Mouse (Mus musculus): ENCODE results near the gene Trmt13.
"Not testable (repeated sequence)": the region's sequence is repeated elsewhere in the genome, so short reads cannot be mapped to it uniquely, and the experiment has no call there.

Gene Trmt13

GRCm38 (mm10) chr3:116632971-116633370 lies 18.6 kb upstream of the Trmt13 start:
- no peak for DNase-seq

- DNase-seq: no peak
Measured at GRCm38 (mm10) chr3:116631459-116631858, 17.1 kb upstream of the Trmt13 start.

GRCm38 (mm10) chr3:116622641-116623040 lies 8.3 kb upstream of the Trmt13 start:
- DNase-seq: no peak

- no peak for DNase-seq
Measured at GRCm38 (mm10) chr3:116620636-116621370, 6.4 kb upstream of the Trmt13 start.

GRCm38 (mm10) chr3:116618855-116619254 lies 4.5 kb upstream of the Trmt13 start:
- DNase-seq: no peak

GRCm38 (mm10) chr3:116615318-116616068 lies 1.1 kb upstream of the Trmt13 start:
- no peak for DNase-seq

- no peak for DNase-seq
Measured at GRCm38 (mm10) chr3:116604570-116604969, 9.8 kb downstream of the Trmt13 start.

DNA sequence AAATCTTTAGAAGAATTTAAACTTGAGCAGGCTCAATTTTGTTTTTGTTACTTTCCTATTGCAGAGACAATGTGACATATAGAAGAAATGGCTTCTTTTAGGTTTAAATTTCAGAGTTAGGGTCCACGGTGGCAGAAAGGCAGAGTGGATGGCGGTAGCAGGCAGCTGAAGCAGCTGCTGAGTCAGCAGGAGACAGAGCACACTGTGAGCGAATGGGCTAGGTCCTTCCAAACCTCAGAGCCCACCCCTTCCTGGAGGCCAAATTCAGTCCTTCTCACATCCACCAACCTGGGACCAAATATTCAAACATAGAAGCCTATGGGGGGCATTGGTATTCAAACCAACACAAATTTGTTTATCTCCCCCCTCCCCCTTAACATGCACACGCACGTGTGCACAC lies 12.6 kb downstream of the Trmt13 start:
- no peak for DNase-seq

DNA sequence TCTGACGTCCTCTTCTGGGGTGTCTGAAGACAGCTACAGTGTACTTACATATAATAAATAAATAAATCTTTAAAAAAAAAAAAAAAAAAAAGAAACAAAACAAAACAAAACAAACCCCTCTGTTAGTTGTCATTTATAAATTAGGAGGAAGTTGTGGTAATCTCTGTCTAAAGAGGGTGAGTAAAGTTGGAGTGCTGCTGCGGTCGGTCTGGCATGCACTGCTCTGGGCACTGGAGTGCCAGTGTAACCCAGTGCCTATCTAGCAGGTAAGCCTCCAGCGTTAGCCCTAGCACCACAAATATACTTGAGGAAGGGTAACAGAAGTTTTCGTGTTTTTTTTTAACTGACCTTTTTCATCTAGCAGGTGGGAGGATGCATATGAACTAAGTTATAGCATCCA lies 13.4 kb downstream of the Trmt13 start:
- DNase-seq: no peak

DNA sequence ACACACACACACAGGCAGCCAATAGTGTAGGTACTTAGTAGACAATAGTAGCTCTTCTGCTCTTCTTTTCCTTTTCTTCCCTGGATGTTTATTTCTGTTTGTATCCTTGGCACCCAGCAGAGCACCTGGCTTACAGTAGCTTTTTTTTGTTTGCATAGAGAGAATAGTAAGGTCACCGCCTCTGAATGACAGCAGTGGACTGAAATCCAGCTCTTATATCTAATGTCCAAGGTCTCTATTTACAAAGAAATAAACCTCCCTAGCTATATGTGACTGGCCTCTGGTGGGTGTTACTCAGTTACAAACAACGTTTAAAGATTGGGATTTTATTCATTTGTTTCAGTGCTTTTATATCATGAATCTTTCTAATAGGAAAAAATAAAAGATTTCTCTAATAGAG lies 14.7 kb downstream of the Trmt13 start:
- no peak for DNase-seq

- no peak for DNase-seq
Measured at GRCm38 (mm10) chr3:116595603-116595991, 18.8 kb downstream of the Trmt13 start.

- peak; percentile 98 for DNase-seq
Measured at GRCm38 (mm10) chr3:116594728-116595602, 19.4 kb downstream of the Trmt13 start, which contains the start of gene Sass6. TSS of gene Sass6 (plus strand) at chr3:116594982.

GRCm38 (mm10) chr3:116594076-116594727 lies 20.2 kb downstream of the Trmt13 start:
- DNase-seq: no peak

- DNase-seq: no peak
Measured at GRCm38 (mm10) chr3:116582201-116582600, 32.2 kb downstream of the Trmt13 start.

- DNase-seq: peak; percentile 26
Measured at GRCm38 (mm10) chr3:116577286-116577685, 37.1 kb downstream of the Trmt13 start.

- DNase-seq: no peak
Measured at GRCm38 (mm10) chr3:116570628-116571027, 43.8 kb downstream of the Trmt13 start.

GRCm38 (mm10) chr3:116563095-116563492 lies 51.3 kb downstream of the Trmt13 start:
- DNase-seq: no peak

- DNase-seq: no peak
Measured at GRCm38 (mm10) chr3:116562408-116563094, 51.8 kb downstream of the Trmt13 start, which contains the start of gene Lrrc39. TSS of gene Lrrc39 (plus strand) at chr3:116562973.

GRCm38 (mm10) chr3:116561315-116561714 lies 53.1 kb downstream of the Trmt13 start:
- DNase-seq: not testable (repeated sequence)

DNA sequence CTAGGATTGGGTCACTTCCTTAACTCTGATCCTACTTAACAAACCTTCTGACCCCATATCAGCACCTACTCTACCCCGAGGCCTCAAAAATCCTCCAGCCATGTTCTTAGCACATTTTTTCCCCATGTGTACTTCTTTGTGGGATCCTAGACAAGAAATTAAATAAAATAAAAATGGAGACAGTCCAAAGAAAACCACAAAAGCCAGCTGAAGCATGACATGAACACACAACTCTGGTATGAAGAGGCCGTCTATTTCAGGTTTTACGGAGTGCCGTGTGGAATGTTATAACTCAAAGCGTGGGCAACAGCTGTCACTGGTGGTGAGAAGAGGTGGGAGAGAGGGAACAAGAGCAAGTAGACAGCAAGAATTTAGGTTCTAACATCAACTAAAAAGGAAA lies 63.0 kb downstream of the Trmt13 start:
- DNase-seq: no peak

DNA sequence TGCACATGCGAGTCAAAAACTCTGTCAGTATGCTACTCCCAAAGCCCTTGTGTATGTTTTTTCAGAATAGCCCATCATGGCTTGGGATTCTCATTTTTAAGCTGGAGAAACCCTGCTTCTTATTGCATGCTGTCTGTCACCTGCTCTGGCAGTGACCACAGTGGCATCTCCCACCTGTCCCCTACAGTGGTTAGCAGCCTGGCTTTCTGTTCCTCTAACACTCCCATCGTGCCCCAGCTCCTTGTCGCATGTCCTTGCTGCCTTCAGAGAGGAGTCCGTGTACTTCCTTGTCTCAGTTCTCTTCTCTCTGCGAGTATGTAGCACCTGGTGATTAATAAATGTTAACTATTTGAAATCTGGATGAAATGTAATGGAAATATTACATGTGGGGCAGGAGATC lies 67.0 kb downstream of the Trmt13 start:
- DNase-seq: no peak

DNA sequence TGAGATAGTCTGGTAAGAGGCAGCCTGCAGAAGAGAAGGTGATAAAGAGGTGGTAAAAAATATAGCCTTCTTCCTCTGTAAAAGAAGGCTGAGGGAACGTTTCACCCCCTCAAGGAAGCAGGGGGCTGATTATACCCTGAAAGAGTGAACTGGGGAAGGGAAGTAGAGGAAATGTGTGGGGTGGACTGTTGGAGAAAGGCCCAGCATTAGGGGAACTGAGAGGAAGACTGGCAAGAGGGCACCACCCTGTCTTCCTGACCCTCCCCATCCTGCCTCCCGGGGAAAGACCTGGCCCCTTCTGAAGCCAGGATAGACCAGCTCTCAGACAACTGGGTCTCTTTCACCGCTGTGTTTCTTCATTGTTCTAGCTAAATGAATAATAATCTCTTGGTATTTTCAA lies 71.9 kb downstream of the Trmt13 start:
- DNase-seq: no peak

Data from kidney, adult 9 months (tissue).